Mouse (Mus musculus) E14TG2a.4 (cell line): ENCODE results near the gene Pde4d.

ENCODE experiments used
- H3K27me3 ChIP-seq: 2 replicates; pipeline ENCODE4 v1.6.1; 2014; ENCODE audit warnings: low read length, control low read depth; ENCODE audit not compliant: insufficient read depth
- H3K36me3 ChIP-seq: 2 replicates; pipeline ENCODE4 v1.6.1; 2014; ENCODE audit warnings: low read length, control low read depth; ENCODE audit not compliant: insufficient read depth
- H3K4me1 ChIP-seq: replicated peaks from 2 replicates; pipeline ENCODE4 v1.6.1; 2014; ENCODE audit warnings: low read depth, low read length, control low read depth
- H3K4me3 ChIP-seq: replicated peaks from 2 replicates; pipeline ENCODE4 v1.5.1; 2014; ENCODE audit warnings: mild to moderate bottlenecking, low read length
- H3K9me3 ChIP-seq: 2 replicates; pipeline ENCODE4 v1.6.1; 2014; ENCODE audit warnings: low read length, control low read depth
- CTCF ChIP-seq: conservative IDR thresholded peaks from 2 replicates; pipeline ENCODE4 v1.5.1; 2014; ENCODE audit warnings: low read length
- NANOG ChIP-seq: IDR thresholded peaks from 2 replicates; pipeline ENCODE4 v1.6.1; 2014; ENCODE audit warnings: borderline replicate concordance, low read length, mixed read lengths
- POU5F1 ChIP-seq: IDR thresholded peaks from 2 replicates; pipeline ENCODE4 v1.6.1; 2014; ENCODE audit warnings: low read length, borderline replicate concordance

Gene Pde4d

DNA sequence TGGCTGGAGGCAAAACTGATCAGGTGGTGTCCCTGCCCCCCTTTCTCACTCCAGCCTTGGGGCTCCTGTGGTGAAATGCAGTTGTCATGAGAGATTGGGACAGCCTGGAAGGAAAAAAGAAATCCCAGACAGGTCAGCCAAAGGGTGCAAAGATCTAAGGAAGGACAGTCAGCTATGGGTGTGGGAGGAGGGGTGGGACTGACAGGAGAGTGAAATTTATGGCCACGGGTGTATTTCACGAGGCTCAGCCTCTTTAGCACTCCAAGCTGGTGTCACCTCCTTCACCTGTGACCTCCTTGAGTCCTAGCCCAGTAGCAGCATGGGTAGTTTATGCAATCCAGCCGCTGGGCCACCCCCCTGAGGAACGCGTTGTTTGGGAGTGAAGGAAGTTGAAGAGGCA lies 1465.1 kb downstream of the Pde4d start:
- TF ChIP-seq CTCF (no peak), POU5F1 (no peak), NANOG (no peak)
- Histone ChIP-seq H3K9me3 (no peaks in the 10 kb centered on the region), H3K4me1 (peaks cover 56% of the 10 kb centered on the region), H3K4me3 (no peak overlapping the region), H3K36me3 (no peaks in the 10 kb centered on the region), H3K27me3 (no peaks in the 10 kb centered on the region)

DNA sequence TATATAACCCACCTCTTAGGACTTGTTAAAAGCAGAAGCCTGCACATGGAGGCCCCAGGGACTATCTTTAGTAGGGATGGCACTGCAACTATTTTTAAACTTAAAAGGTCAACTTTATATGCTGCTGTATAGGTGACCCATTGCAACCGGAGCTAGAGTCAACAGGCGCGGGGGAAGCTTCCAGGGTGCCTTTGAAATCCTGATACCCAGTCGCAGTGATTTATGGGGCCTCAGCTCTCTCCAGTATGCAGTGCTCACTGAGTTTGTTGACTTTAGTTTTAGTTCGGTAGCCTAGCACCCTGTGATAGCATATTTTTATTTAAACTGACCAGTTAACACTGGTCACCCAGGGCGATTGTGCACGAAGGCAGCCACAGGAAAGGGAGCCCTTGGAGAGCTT lies 1465.8 kb downstream of the Pde4d start:
- no peak overlapping the region for H3K4me3 ChIP-seq
- TF ChIP-seq CTCF (no peak), POU5F1 (no peak), NANOG (no peak)
- H3K4me1 ChIP-seq, result peaks cover 57% of the 10 kb centered on the region
- H3K9me3 ChIP-seq, result no peaks in the 10 kb centered on the region
- no peaks in the 10 kb centered on the region for H3K27me3 ChIP-seq
- no peaks in the 10 kb centered on the region for H3K36me3 ChIP-seq

DNA sequence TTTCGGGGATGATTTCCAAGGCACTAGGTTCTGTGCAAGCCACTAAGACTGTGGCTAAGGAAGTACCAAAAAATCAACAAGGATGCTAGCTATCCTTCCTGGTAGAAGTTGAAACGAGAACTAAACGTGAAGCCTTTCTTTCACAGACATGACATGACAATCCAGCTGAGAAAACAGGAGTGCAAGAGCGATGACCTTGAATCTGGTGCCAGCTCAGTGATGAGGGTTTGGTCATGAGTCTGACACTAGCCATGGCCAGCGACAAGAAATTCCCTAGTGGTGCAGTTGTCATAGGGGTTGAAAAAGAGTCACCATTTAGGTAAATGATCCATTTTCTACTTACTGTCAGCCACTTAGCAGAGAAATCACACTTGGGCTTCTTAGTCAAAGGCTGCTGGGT lies 1466.2 kb downstream of the Pde4d start:
- peaks cover 58% of the 10 kb centered on the region for H3K4me1 ChIP-seq
- no peaks in the 10 kb centered on the region for H3K27me3 ChIP-seq
- no peaks in the 10 kb centered on the region for H3K9me3 ChIP-seq
- H3K4me3 ChIP-seq, result no peak overlapping the region
- TF ChIP-seq POU5F1, result no peak
- no peaks in the 10 kb centered on the region for H3K36me3 ChIP-seq

DNA sequence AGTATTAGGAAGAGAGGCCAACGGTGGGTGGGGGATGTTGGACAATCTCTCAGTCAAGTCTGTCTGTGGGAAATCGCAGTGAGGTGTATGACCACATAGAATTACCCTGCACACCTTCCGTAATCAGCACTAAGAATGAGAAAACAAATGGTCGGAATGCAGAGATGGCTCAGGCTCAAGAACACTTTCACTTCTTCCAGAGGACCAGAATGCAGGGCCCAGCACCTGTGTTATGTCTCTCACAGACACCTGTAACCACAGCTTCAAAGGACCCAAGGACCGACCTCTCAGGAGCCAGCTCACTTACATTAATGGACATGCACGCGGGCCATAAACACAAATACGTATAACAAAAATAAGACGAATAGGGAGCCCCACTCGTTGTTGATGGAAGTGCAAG lies 1467.8 kb downstream of the Pde4d start:
- TF ChIP-seq NANOG (no peak), CTCF (no peak), POU5F1 (no peak)
- H3K4me3 ChIP-seq, result no peak overlapping the region
- H3K9me3 ChIP-seq, result no peaks in the 10 kb centered on the region
- H3K27me3 ChIP-seq, result no peaks in the 10 kb centered on the region
- H3K4me1 ChIP-seq, result peaks cover 61% of the 10 kb centered on the region
- H3K36me3 ChIP-seq, result no peaks in the 10 kb centered on the region

DNA sequence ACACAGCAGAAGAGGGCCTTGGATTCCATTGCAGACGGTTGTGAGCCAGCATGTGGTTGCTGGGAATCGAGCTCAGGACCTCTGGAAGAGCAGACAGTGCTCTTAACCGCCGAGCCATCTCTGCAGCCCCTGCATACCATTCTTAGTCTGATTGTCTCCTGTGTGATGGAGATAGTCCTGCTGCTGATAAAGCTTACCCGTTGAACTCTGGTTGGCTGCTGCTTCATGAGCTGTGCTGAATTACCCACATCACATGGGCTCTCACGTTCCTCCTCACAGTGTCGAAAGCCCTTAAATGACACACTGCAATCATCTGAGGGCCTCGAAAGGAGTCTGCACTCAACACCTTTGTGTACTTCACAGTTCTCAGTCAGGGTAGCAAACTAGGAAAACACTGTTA lies 1468.9 kb downstream of the Pde4d start:
- peaks cover 70% of the 10 kb centered on the region for H3K4me1 ChIP-seq
- H3K27me3 ChIP-seq, result no peaks in the 10 kb centered on the region
- TF ChIP-seq POU5F1, result no peak
- TF ChIP-seq NANOG, result peak; percentile 75
- H3K36me3 ChIP-seq, result no peaks in the 10 kb centered on the region
- no peak overlapping the region for H3K4me3 ChIP-seq
- H3K9me3 ChIP-seq, result no peaks in the 10 kb centered on the region

DNA sequence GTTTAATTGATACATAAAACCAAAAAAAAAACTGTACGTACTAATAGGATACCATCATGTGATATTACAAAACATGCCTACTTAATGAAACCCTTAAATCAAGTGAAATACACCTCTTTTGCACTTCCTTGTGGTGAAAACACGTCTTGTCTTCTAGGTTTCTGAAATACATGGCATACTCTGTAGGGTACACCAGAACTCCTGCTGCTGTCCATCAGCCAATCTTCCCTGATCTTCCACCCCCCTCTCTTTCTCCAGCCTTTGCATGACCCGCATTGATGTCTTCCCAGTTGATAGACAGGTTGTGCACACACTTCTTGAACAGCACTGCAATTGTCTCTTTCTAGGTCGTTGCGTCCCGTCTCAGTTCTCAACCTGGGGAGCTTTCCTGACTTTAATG lies 1470.5 kb downstream of the Pde4d start:
- Histone ChIP-seq H3K4me3 (no peak overlapping the region), H3K36me3 (no peaks in the 10 kb centered on the region), H3K9me3 (no peaks in the 10 kb centered on the region), H3K27me3 (no peaks in the 10 kb centered on the region), H3K4me1 (peaks cover 55% of the 10 kb centered on the region)
- TF ChIP-seq CTCF, result no peak
- TF ChIP-seq POU5F1, result no peak
- no peak for TF ChIP-seq NANOG

DNA sequence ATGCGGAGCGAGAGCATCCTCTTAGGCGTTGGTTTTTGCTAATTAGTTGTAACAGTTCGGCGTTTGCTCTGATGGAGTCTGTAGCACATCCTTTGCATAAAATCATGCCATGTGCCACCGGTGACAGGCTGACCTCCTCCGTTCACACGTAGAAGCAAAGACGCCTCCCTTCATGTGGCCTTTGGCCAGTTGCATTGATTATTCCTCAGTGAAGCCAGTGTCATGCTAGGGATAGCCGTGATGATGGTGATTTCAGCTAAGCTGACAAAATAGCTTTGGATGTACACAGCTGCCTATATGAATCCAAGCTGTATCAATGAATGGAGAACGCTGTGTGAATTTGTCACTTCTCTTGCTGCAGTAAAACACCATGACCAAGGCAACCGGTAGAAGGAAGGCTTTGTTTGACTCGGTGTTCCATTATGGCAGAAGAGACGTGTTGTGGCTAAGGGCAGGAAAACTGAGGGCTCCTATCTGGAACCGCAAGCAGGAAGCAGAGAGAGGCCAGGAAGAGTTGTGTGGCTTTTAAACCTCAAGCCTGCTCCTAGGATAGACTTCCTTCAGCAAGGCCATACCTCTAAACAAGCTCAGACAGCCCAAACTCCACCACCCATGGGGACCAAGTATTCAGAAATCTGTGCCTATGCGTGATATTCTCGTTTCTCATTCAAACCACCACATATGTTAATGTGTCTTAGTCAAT lies 1471.7 kb downstream of the Pde4d start:
- Histone ChIP-seq H3K4me3 (no peak overlapping the region), H3K36me3 (no peaks in the 10 kb centered on the region), H3K27me3 (no peaks in the 10 kb centered on the region), H3K9me3 (peaks cover 5% of the 10 kb centered on the region; the same call in 1 of the 2 replicates), H3K4me1 (peaks cover 48% of the 10 kb centered on the region)
- TF ChIP-seq CTCF, result no peak
- TF ChIP-seq NANOG, result no peak
- no peak for TF ChIP-seq POU5F1

DNA sequence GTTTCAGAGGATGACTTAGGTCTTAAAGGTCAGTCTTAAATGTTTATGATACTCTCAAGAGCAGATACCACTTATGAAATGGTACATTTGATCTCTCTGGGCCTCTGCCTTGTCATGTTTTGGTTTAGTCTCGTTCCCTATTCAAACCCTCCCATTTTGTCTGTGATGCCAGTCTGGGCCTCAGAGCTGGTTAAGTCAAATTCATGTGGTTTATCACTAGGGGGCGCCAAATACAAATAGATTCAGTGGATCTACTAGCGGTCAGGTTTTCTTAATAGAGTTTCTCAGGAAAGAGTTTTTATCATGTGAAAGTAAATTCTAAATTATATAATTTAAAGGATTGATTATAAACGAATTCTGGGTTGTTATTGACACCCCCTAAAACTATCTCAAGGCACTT lies 1472.5 kb downstream of the Pde4d start:
- TF ChIP-seq POU5F1 (no peak), NANOG (no peak), CTCF (peak; percentile 50)
- no peak overlapping the region for H3K4me3 ChIP-seq
- peaks cover 42% of the 10 kb centered on the region for H3K4me1 ChIP-seq
- H3K36me3 ChIP-seq, result no peaks in the 10 kb centered on the region
- peaks cover 9% of the 10 kb centered on the region; the same call in 1 of the 2 replicates for H3K9me3 ChIP-seq
- no peaks in the 10 kb centered on the region for H3K27me3 ChIP-seq

DNA sequence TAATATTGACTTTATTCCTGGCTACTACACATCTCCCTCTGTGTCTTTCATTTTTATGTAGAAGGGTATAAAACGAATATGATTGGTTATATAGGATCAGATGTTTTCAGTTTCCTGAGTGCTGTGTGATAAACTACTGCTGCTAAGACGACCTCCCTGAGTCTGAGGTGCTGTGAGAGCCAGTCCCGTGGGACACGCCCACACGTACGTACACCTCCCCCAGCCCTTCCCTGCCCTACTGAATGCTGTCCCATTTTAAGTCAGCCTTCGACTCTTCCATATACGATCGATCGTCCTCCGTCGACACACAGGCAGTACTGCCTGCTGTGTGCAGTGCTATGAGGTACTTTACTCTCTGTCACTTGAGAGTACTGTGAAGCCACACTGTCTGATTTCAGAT lies 1473.0 kb downstream of the Pde4d start:
- H3K4me1 ChIP-seq, result peaks cover 37% of the 10 kb centered on the region
- H3K36me3 ChIP-seq, result no peaks in the 10 kb centered on the region
- peaks cover 9% of the 10 kb centered on the region; the same call in 1 of the 2 replicates for H3K9me3 ChIP-seq
- H3K4me3 ChIP-seq, result no peak overlapping the region
- H3K27me3 ChIP-seq, result no peaks in the 10 kb centered on the region
- TF ChIP-seq POU5F1 (no peak), CTCF (no peak), NANOG (no peak)
